Mouse (Mus musculus) C2C12 (cell line): ENCODE results near the gene Tmem131l.

Source experiments
- CTCF ChIP-seq: IDR thresholded peaks from one replicate; pipeline ENCODE4 v1.5.1; 2011; ENCODE audit not compliant: control insufficient read depth, insufficient read depth, insufficient read length
- MAX ChIP-seq: IDR thresholded peaks from one replicate; pipeline ENCODE4 v1.6.1; 2011; ENCODE audit warnings: mild to moderate bottlenecking, control low read depth

GRCm38 (mm10) chr3:84059261-84059660 lies 19.3 kb upstream of the Tmem131l start:
- no peak for TF ChIP-seq CTCF
- TF ChIP-seq MAX, result no peak
